Mouse (Mus musculus) liver, embryonic 14.5 days (tissue): Measurements from ENCODE around the gene Egln1. TPM values are rescaled to one million over a fixed set of nuclear protein-coding genes. Genes with fewer than 3 reads are reported as not detected.

Experiments used
- ATAC-seq: fragments of 200-750 bp; cut with Nextera tagmentation; 2 replicates; pipeline ENCODE4 v1.8.0; 2017; ENCODE audit warnings: moderate number of reproducible peaks, mild to moderate bottlenecking, moderate library complexity; ENCODE audit not compliant: insufficient read depth
- DNase-seq, 3 experiments: peaks; one replicate each; pipeline ENCODE4 v3.0.0-alpha.2; 2012 to 2013; ENCODE audit warnings: low read depth in 3 of 3, low spot score in 3 of 3
- H3K27ac ChIP-seq: fragments of 300-500 bp; sonication (generic); 2 replicates; pipeline ENCODE4 v1.5.1; 2014; ENCODE audit warnings: moderate library complexity, mild to moderate bottlenecking, control low read depth, inconsistent platforms
- H3K27me3 ChIP-seq: fragments of 300-500 bp; sonication (generic); 2 replicates; pipeline ENCODE4 v1.6.1; 2014; ENCODE audit warnings: mild to moderate bottlenecking, low read length, moderate library complexity; ENCODE audit not compliant: control insufficient read depth, insufficient read depth
- H3K36me3 ChIP-seq: fragments of 300-500 bp; sonication (generic); replicated peaks from 2 replicates; pipeline ENCODE4 v1.6.1; 2014; ENCODE audit warnings: low read depth; ENCODE audit not compliant: control insufficient read depth, insufficient read depth
- H3K4me1 ChIP-seq, 2 experiments: fragments of 200-500 bp in 1 of 2; fragments of 300-500 bp in 1 of 2; sonication (generic) in 1 of 2; replicated peaks; 2 replicates each; pipeline ENCODE4 v1.6.1; 2012 to 2014; ENCODE audit warnings: antibody characterized with exemption in 1 of 2, inconsistent platforms in 1 of 2, low read length in 1 of 2; ENCODE audit not compliant: control insufficient read depth in 2 of 2, insufficient read depth in 2 of 2
- H3K4me2 ChIP-seq: fragments of 300-500 bp; sonication (generic); 2 replicates; pipeline ENCODE4 v1.6.1; 2014; ENCODE audit warnings: low read depth, mild to moderate bottlenecking, control low read depth, moderate library complexity
- H3K4me3 ChIP-seq, 2 experiments: fragments of 200-500 bp in 1 of 2; fragments of 300-500 bp in 1 of 2; sonication (generic) in 1 of 2; 2 replicates each; pipeline ENCODE4 v1.5.1; 2012 to 2014; ENCODE audit warnings: low read depth in 2 of 2, low read length in 2 of 2, mild to moderate bottlenecking in 2 of 2, control low read depth in 1 of 2, inconsistent platforms in 1 of 2, moderate library complexity in 1 of 2; ENCODE audit not compliant: insufficient read depth in 1 of 2
- H3K9ac ChIP-seq: fragments of 300-500 bp; sonication (generic); replicated peaks from 2 replicates; pipeline ENCODE4 v1.6.1; 2014; ENCODE audit warnings: mild to moderate bottlenecking, control low read depth, moderate library complexity
- H3K9me3 ChIP-seq: fragments of 300-500 bp; sonication (generic); 2 replicates; pipeline ENCODE4 v1.6.1; 2016; ENCODE audit warnings: low read length, mixed read lengths; ENCODE audit not compliant: control insufficient read depth
- CTCF ChIP-seq: IDR thresholded peaks from 2 replicates; pipeline ENCODE4 v1.5.1; 2016; ENCODE audit warnings: antibody characterized with exemption, low read depth, control low read depth
- EP300 ChIP-seq: IDR thresholded peaks from 2 replicates; pipeline ENCODE4 v1.6.1; 2016; ENCODE audit warnings: antibody characterized with exemption, low read depth
- WGBS: fragments of 180-500 bp; shearing (Covaris S2); extraction: QIAGEN DNeasy Blood & Tissue Kit; methylation state at CpG from one replicate; pipeline ENCODE4 v1.1.7; 2014; ENCODE audit not compliant: insufficient replicate concordance; 5-methylcytosine and 5-hydroxymethylcytosine counted together
- polyA plus RNA-seq, 2 experiments: library from polyadenylated mRNA; depleted of rRNA in 1 of 2; stranded (reverse) in 1 of 2; unstranded in 1 of 2; fragments of >200 nt; fragmentation: Nextera tagmentation in 1 of 2; extraction: Ambion mirVana in 1 of 2; gene quantifications; 2 replicates each; pipeline versions ENCODE4 v1.2.1 to v1.2.3; 2012 to 2014

The Egln1 gene
- polyA plus RNA-seq, 2 experiments, result 3.9 to 5.5 TPM

DNA sequence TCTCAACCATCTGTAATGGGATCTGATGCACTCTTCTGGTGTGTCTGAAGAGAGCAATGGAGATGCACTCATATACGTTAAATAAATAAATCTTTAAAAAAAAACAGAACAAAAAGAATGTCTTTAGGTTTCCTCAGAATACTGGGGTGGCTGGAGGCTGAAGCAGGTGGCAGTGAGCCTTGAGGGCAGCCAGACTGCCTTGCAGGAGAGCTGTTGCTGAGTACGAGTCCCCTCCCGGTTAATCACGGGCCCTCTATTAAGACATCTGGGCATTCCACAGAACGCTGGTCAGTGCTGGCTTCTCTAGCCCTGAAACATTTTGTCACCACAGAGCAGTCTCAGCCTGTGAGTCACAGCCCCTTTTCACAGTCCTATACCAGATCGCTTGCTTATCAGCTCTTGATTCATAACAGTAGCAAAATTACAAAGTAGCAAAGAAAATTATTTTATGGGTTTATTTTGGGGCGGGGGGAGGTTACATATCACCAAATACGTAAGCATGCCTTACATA, 5.5 kb upstream of the Egln1 start:
- Histone ChIP-seq H3K9me3 (no peaks in the 10 kb centered on the region), H3K27ac (no peak overlapping the region), H3K4me3 (no peak overlapping the region), H3K36me3 (no peaks in the 10 kb centered on the region), H3K9ac (no peak overlapping the region), H3K4me2 (no peak overlapping the region), H3K4me1 (peaks cover 0 to 13% of the 10 kb centered on the region in 2 experiments; a peak in 2 of 4 replicates), H3K27me3 (no peaks in the 10 kb centered on the region)
- ATAC-seq (no peak), DNase-seq (no peak)
- TF ChIP-seq CTCF (no peak), EP300 (no peak)
- 73% methylated on average over 8 of the region's 8 CpGs for WGBS

DNA sequence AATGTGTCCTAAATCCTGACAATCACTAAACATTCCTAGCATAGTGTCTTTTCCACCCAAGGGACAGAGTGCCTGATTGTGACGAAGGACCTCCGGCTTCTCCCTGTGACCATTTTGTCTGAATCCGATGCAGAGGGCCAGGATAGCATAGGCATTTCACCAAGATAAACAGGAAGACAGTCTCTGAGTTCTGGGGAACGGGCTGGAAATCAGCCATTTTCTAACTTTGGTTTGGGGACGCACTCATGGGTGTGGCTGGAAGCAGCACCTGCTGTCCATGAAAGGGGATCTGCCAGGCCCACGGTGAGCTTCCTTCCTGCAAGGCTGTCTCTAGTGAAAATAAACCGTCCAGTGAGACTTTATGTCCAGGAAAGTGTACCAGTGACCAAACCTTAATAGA, 4.1 kb upstream of the Egln1 start:
- TF ChIP-seq CTCF, result no peak
- H3K27me3 ChIP-seq, result peaks cover 2% of the 10 kb centered on the region
- no peaks in the 10 kb centered on the region for H3K36me3 ChIP-seq
- no peak for ATAC-seq
- 67% methylated on average over 7 of the region's 7 CpGs for WGBS
- H3K4me3 ChIP-seq, result no peak overlapping the region
- no peak overlapping the region for H3K4me2 ChIP-seq
- H3K9me3 ChIP-seq, result no peaks in the 10 kb centered on the region
- H3K27ac ChIP-seq, result no peak overlapping the region
- no peak overlapping the region for H3K9ac ChIP-seq
- peaks cover 0 to 7% of the 10 kb centered on the region in 2 experiments; a peak in 2 of 4 replicates for H3K4me1 ChIP-seq
- no peak for DNase-seq

DNA sequence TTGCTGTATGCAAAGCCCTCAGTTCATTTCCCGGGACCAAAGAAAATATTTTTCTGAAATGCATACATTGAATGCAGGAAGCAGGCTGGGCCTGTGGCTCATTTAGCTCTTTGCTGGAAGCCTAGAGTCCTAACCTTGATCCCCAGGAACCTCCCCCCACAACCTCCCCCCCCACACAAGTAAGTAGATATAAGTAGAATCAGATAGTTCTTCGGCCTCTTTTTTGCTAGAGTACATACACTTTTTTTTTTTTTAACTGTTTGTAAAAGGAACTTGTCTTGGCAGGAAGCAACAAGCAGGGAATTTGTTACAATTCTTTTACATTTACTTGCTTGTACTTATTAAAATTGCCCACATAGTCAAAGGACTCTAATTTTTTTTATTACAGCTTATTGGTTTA, 1.7 kb upstream of the Egln1 start:
- Histone ChIP-seq H3K27ac (no peak overlapping the region), H3K36me3 (no peaks in the 10 kb centered on the region), H3K4me2 (no peak overlapping the region), H3K9me3 (no peaks in the 10 kb centered on the region), H3K27me3 (peaks cover 8% of the 10 kb centered on the region), H3K4me3 (no peak overlapping the region), H3K9ac (no peak overlapping the region), H3K4me1 (peaks cover 0 to 12% of the 10 kb centered on the region in 2 experiments; a peak in 2 of 4 replicates)
- 43% methylated on average over 2 of the region's 2 CpGs for WGBS
- TF ChIP-seq CTCF (no peak), EP300 (no peak)
- DNase-seq, result no peak
- no peak for ATAC-seq

DNA sequence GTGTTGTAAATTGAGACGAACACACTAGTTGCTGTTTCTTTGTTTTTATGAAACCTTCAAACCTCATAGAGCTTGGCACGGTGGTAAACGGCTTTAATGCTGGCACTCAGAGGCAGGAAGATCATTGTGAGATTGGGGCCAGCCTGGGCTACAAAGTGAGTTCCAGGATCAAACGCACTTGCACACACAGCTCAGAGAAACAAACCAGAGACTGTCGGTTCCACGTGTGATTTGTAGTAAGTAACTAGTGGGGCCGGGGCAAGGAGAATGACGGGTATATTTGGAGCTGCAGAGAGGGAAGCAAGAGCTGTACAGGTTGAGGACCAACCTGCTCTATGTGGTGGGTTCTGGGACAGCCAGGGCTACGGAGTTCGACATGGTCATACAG, 939 bp upstream of the Egln1 start:
- ATAC-seq, result no peak
- H3K27me3 ChIP-seq, result peaks cover 8% of the 10 kb centered on the region
- no peak for DNase-seq
- peak overlapping the region; percentile 80 for H3K9ac ChIP-seq
- peaks cover 0 to 16% of the 10 kb centered on the region in 2 experiments; a peak in 2 of 4 replicates for H3K4me1 ChIP-seq
- H3K9me3 ChIP-seq, result no peaks in the 10 kb centered on the region
- no peak for TF ChIP-seq EP300
- no peak for TF ChIP-seq CTCF
- no peaks in the 10 kb centered on the region for H3K36me3 ChIP-seq
- H3K27ac ChIP-seq, result no peak overlapping the region
- 30% methylated on average over 10 of the region's 10 CpGs for WGBS
- H3K4me2 ChIP-seq, result peak overlapping the region; percentile 72
- H3K4me3 ChIP-seq, result peak overlapping the region; percentile 73 to 74

DNA sequence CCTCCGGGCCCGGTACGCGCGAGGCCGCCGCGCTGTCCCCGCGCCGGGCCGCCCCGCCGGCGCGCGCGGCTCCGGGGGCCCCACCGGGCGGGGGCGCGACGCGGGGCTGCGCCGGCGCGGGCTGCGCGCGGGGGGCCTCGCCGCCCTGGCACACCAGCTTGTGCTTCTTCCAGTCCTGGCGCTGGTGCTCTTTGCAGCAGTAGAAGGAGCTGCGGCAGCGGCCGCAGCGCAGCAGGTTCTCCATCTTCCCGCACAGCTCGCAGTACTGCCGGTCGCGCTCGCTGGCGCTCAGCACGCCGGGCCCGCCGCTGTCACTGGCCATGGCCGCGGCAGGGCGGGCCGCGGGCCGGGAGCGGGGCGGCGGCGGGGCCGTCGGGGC, 402 bp downstream of the Egln1 start:
- peaks cover 0 to 16% of the 10 kb centered on the region in 2 experiments; a peak in 2 of 4 replicates for H3K4me1 ChIP-seq
- TF ChIP-seq CTCF, result no peak
- TF ChIP-seq EP300, result no peak
- no peaks in the 10 kb centered on the region for H3K9me3 ChIP-seq
- peak overlapping the region; percentile 73 to 74 for H3K4me3 ChIP-seq
- H3K27me3 ChIP-seq, result peaks cover 8% of the 10 kb centered on the region
- no peaks in the 10 kb centered on the region for H3K36me3 ChIP-seq
- under 1% methylated on average over 47 of the region's 62 CpGs for WGBS
- peak; percentile 24 for ATAC-seq
- H3K27ac ChIP-seq, result no peak overlapping the region
- peak overlapping the region; percentile 77 for H3K9ac ChIP-seq
- DNase-seq, result no peak
- peak overlapping the region; percentile 72 for H3K4me2 ChIP-seq
